Mouse (Mus musculus) neural tube, embryonic 13.5 days (tissue): ENCODE measurements around the gene BC037034. TPM values are rescaled to one million over a fixed set of nuclear protein-coding genes. Genes with fewer than 3 reads are reported as not detected.
A peak's percentile ranks its signal among the peaks of the same experiment; 100 is the strongest.

ENCODE experiments used
- ATAC-seq: fragments of 200-750 bp; cut with Nextera tagmentation; 2 replicates; pipeline ENCODE4 v1.8.0; 2017; ENCODE audit warnings: low read depth, mild to moderate bottlenecking, moderate TSS enrichment, moderate library complexity
- H3K27ac ChIP-seq: fragments of 300-500 bp; sonication (generic); replicated peaks from 2 replicates; pipeline ENCODE4 v1.5.1; 2015; ENCODE audit warnings: moderate library complexity, mild to moderate bottlenecking, inconsistent platforms
- H3K27me3 ChIP-seq: fragments of 300-500 bp; sonication (generic); 2 replicates; pipeline ENCODE4 v1.6.1; 2015; ENCODE audit warnings: mild to moderate bottlenecking, inconsistent platforms
- H3K36me3 ChIP-seq: fragments of 300-500 bp; sonication (generic); 2 replicates; pipeline ENCODE4 v1.6.1; 2015; ENCODE audit warnings: mild to moderate bottlenecking, inconsistent platforms
- H3K4me1 ChIP-seq: fragments of 300-500 bp; sonication (generic); replicated peaks from 2 replicates; pipeline ENCODE4 v1.6.1; 2015; ENCODE audit warnings: inconsistent platforms
- H3K4me2 ChIP-seq: fragments of 300-500 bp; sonication (generic); 2 replicates; pipeline ENCODE4 v1.6.1; 2015; ENCODE audit warnings: inconsistent platforms, mild to moderate bottlenecking, moderate library complexity
- H3K4me3 ChIP-seq: fragments of 300-500 bp; sonication (generic); 2 replicates; pipeline ENCODE4 v1.5.1; 2015; ENCODE audit warnings: mild to moderate bottlenecking, inconsistent platforms
- H3K9ac ChIP-seq: fragments of 300-500 bp; sonication (generic); 2 replicates; pipeline ENCODE4 v1.6.1; 2015; ENCODE audit warnings: moderate library complexity, mild to moderate bottlenecking, inconsistent platforms
- H3K9me3 ChIP-seq: fragments of 300-500 bp; sonication (generic); 2 replicates; pipeline ENCODE4 v1.6.1; 2016; ENCODE audit warnings: inconsistent platforms
- WGBS: fragments of 180-500 bp; shearing (Covaris S2); methylation state at CpG from one replicate; pipeline ENCODE4 v1.1.7; 2015; 5-methylcytosine and 5-hydroxymethylcytosine counted together
- polyA plus RNA-seq: library from polyadenylated mRNA; unstranded; fragments of >200 nt; fragmentation: Nextera tagmentation; extraction: Ambion mirVana; gene quantifications from 2 replicates; pipeline ENCODE4 v1.2.1, GENCODE M21; 2015

Gene BC037034
- polyA plus RNA-seq, 1 experiment from 2014 or later = 17.3 TPM

GRCm38 (mm10) chr5:138260051-138260450 is 3.8 kb downstream of the BC037034 start:
- no peak overlapping the region for H3K4me2 ChIP-seq
- WGBS = 82% methylated on average over 10 of the region's 10 CpGs
- no peaks in the 10 kb centered on the region for H3K9me3 ChIP-seq
- peaks cover 59% of the 10 kb centered on the region for H3K4me1 ChIP-seq
- no peaks in the 10 kb centered on the region for H3K27me3 ChIP-seq
- H3K9ac ChIP-seq = no peak overlapping the region
- no peak overlapping the region for H3K4me3 ChIP-seq
- H3K27ac ChIP-seq = no peak overlapping the region
- peaks cover 47% of the 10 kb centered on the region for H3K36me3 ChIP-seq
- ATAC-seq = no peak

GRCm38 (mm10) chr5:138258993-138259392 is 4.8 kb downstream of the BC037034 start:
- Histone ChIP-seq H3K36me3 (peaks cover 47% of the 10 kb centered on the region), H3K4me2 (no peak overlapping the region), H3K9me3 (no peaks in the 10 kb centered on the region), H3K4me1 (peaks cover 55% of the 10 kb centered on the region), H3K4me3 (no peak overlapping the region), H3K27ac (no peak overlapping the region), H3K9ac (no peak overlapping the region), H3K27me3 (no peaks in the 10 kb centered on the region)
- 43% methylated on average over 7 of the region's 7 CpGs for WGBS
- ATAC-seq = no peak

GRCm38 (mm10) chr5:138258542-138258941 is 5.3 kb downstream of the BC037034 start:
- Histone ChIP-seq H3K36me3 (peaks cover 47% of the 10 kb centered on the region), H3K9me3 (no peaks in the 10 kb centered on the region), H3K9ac (no peak overlapping the region), H3K4me1 (peaks cover 55% of the 10 kb centered on the region), H3K27me3 (no peaks in the 10 kb centered on the region), H3K27ac (no peak overlapping the region), H3K4me3 (no peak overlapping the region), H3K4me2 (no peak overlapping the region)
- no peak for ATAC-seq
- WGBS = 85% methylated on average over 6 of the region's 6 CpGs

- no peaks in the 10 kb centered on the region for H3K9me3 ChIP-seq
- H3K9ac ChIP-seq = no peak overlapping the region
- WGBS = 81% methylated on average over 3 of the region's 3 CpGs
- peaks cover 53% of the 10 kb centered on the region for H3K4me1 ChIP-seq
- H3K36me3 ChIP-seq = peaks cover 47% of the 10 kb centered on the region
- no peak overlapping the region for H3K4me2 ChIP-seq
- no peaks in the 10 kb centered on the region for H3K27me3 ChIP-seq
- no peak overlapping the region for H3K27ac ChIP-seq
- H3K4me3 ChIP-seq = no peak overlapping the region
- ATAC-seq = no peak
Measured at GRCm38 (mm10) chr5:138258078-138258477, 5.8 kb downstream of the BC037034 start.

- Histone ChIP-seq H3K4me1 (peaks cover 48% of the 10 kb centered on the region), H3K4me3 (no peak overlapping the region), H3K9ac (no peak overlapping the region), H3K4me2 (no peak overlapping the region), H3K9me3 (no peaks in the 10 kb centered on the region), H3K27ac (no peak overlapping the region), H3K27me3 (no peaks in the 10 kb centered on the region), H3K36me3 (peaks cover 47% of the 10 kb centered on the region)
- 97% methylated on average over 4 of the region's 4 CpGs for WGBS
- no peak for ATAC-seq
Measured at GRCm38 (mm10) chr5:138257585-138257978, 6.3 kb downstream of the BC037034 start.

- Histone ChIP-seq H3K4me3 (no peak overlapping the region; the same call in 1 of the 2 replicates), H3K9ac (no peak overlapping the region), H3K27ac (no peak overlapping the region), H3K27me3 (no peaks in the 10 kb centered on the region), H3K4me1 (peaks cover 43% of the 10 kb centered on the region), H3K4me2 (peak overlapping the region; percentile 77), H3K9me3 (no peaks in the 10 kb centered on the region), H3K36me3 (peaks cover 45% of the 10 kb centered on the region)
- no peak for ATAC-seq
- WGBS = 90% methylated on average over 10 of the region's 10 CpGs
Measured at GRCm38 (mm10) chr5:138256966-138257584, 6.8 kb downstream of the BC037034 start.

- peak overlapping the region; percentile 85 for H3K27ac ChIP-seq
- WGBS = 23% methylated on average over 7 of the region's 7 CpGs
- H3K9me3 ChIP-seq = no peaks in the 10 kb centered on the region
- ATAC-seq = no peak; the same call in 1 of the 2 replicates
- peak overlapping the region; percentile 77 for H3K4me2 ChIP-seq
- H3K36me3 ChIP-seq = peaks cover 35% of the 10 kb centered on the region
- peak overlapping the region; percentile 81 for H3K9ac ChIP-seq
- H3K4me3 ChIP-seq = peak overlapping the region; percentile 65
- H3K4me1 ChIP-seq = peaks cover 35% of the 10 kb centered on the region
- H3K27me3 ChIP-seq = no peaks in the 10 kb centered on the region
Measured at GRCm38 (mm10) chr5:138256094-138256467, 7.8 kb downstream of the BC037034 start.

- Histone ChIP-seq H3K4me1 (peaks cover 35% of the 10 kb centered on the region), H3K9ac (peak within 1 kb of the TSS; percentile 81), H3K4me2 (peak within 1 kb of the TSS; percentile 77), H3K4me3 (peak within 1 kb of the TSS; percentile 65), H3K9me3 (no peaks in the 10 kb centered on the region), H3K27me3 (no peaks in the 10 kb centered on the region), H3K36me3 (peaks cover 29% of the 10 kb centered on the region), H3K27ac (peak within 1 kb of the TSS; percentile 85)
- ATAC-seq = peak; percentile 100
- under 1% methylated on average over 38 of the region's 38 CpGs for WGBS
Measured at GRCm38 (mm10) chr5:138255353-138256093, 8.3 kb downstream of the BC037034 start, which contains the start of gene Lamtor4. Lamtor4 (plus strand) TSS chr5:138255482.

- peaks cover 5% of the 10 kb centered on the region; the same call in 1 of the 2 replicates for H3K36me3 ChIP-seq
- no peaks in the 10 kb centered on the region for H3K27me3 ChIP-seq
- H3K4me2 ChIP-seq = no peak overlapping the region
- H3K9me3 ChIP-seq = no peaks in the 10 kb centered on the region
- no peak overlapping the region for H3K4me3 ChIP-seq
- no peak for ATAC-seq
- peaks cover 18% of the 10 kb centered on the region for H3K4me1 ChIP-seq
- 93% methylated on average over 3 of the region's 3 CpGs for WGBS
- H3K9ac ChIP-seq = no peak overlapping the region
- no peak overlapping the region for H3K27ac ChIP-seq
Measured at GRCm38 (mm10) chr5:138253061-138253460, 10.8 kb downstream of the BC037034 start.

- 82% methylated on average over 12 of the region's 12 CpGs for WGBS
- ATAC-seq = no peak
- no peaks in the 10 kb centered on the region for H3K27me3 ChIP-seq
Measured at GRCm38 (mm10) chr5:138251144-138251543, 12.7 kb downstream of the BC037034 start.

GRCm38 (mm10) chr5:138241511-138241910 is 22.3 kb downstream of the BC037034 start:
- no peaks in the 10 kb centered on the region for H3K4me1 ChIP-seq
- H3K27me3 ChIP-seq = no peaks in the 10 kb centered on the region
- no peak overlapping the region for H3K9ac ChIP-seq
- H3K36me3 ChIP-seq = no peaks in the 10 kb centered on the region
- no peak for ATAC-seq
- H3K27ac ChIP-seq = no peak overlapping the region
- H3K9me3 ChIP-seq = no peaks in the 10 kb centered on the region
- no peak overlapping the region for H3K4me3 ChIP-seq
- WGBS = 24% methylated on average over 2 of the region's 2 CpGs
- H3K4me2 ChIP-seq = no peak overlapping the region

More at GRCm38 (mm10) chr5:138251144-138251543, 12.7 kb downstream of the BC037034 start:
- H3K9ac ChIP-seq = no peak overlapping the region
- H3K4me3 ChIP-seq = no peak overlapping the region
- H3K4me2 ChIP-seq = no peak overlapping the region
- no peaks in the 10 kb centered on the region for H3K9me3 ChIP-seq
- peaks cover 9% of the 10 kb centered on the region for H3K4me1 ChIP-seq
- H3K36me3 ChIP-seq = no peaks in the 10 kb centered on the region
- H3K27ac ChIP-seq = no peak overlapping the region

- Histone ChIP-seq H3K36me3 (no peaks in the 10 kb centered on the region), H3K9ac (no peak overlapping the region), H3K27ac (no peak overlapping the region), H3K27me3 (no peaks in the 10 kb centered on the region), H3K4me1 (no peaks in the 10 kb centered on the region), H3K9me3 (no peaks in the 10 kb centered on the region), H3K4me3 (no peak overlapping the region), H3K4me2 (no peak overlapping the region)
- ATAC-seq = no peak
Measured at GRCm38 (mm10) chr5:138234224-138234623, 29.6 kb downstream of the BC037034 start.
